Mouse (Mus musculus) kidney, embryonic 16.5 days (tissue): ENCODE measurements around the gene Sv2b. TPM values are rescaled to one million over a fixed set of nuclear protein-coding genes. Genes with fewer than 3 reads are reported as not detected.

Experiments used
- ATAC-seq: fragments of 200-750 bp; cut with Nextera tagmentation; 2 replicates; pipeline ENCODE4 v1.8.0; 2017; ENCODE audit warnings: moderate TSS enrichment; ENCODE audit not compliant: low FRiP score, low TSS enrichment
- H3K27ac ChIP-seq: fragments of 300-500 bp; sonication (generic); 2 replicates; pipeline ENCODE4 v1.5.1; 2014; ENCODE audit warnings: low read length
- H3K27me3 ChIP-seq: fragments of 300-500 bp; sonication (generic); 2 replicates; pipeline ENCODE4 v1.6.1; 2014; ENCODE audit warnings: low read length, control low read depth, mixed read lengths; ENCODE audit not compliant: insufficient read depth
- H3K36me3 ChIP-seq: fragments of 300-500 bp; sonication (generic); 2 replicates; pipeline ENCODE4 v1.6.1; 2014; ENCODE audit warnings: low read length, control low read depth, mixed read lengths; ENCODE audit not compliant: insufficient read depth
- H3K4me1 ChIP-seq: fragments of 300-500 bp; sonication (generic); 2 replicates; pipeline ENCODE4 v1.6.1; 2014; ENCODE audit warnings: low read length, control low read depth, mixed read lengths; ENCODE audit not compliant: insufficient read depth
- H3K4me2 ChIP-seq: fragments of 300-500 bp; sonication (generic); replicated peaks from 2 replicates; pipeline ENCODE4 v1.6.1; 2014; ENCODE audit warnings: low read depth, low read length
- H3K4me3 ChIP-seq: fragments of 300-500 bp; sonication (generic); 2 replicates; pipeline ENCODE4 v1.5.1; 2014; ENCODE audit warnings: mild to moderate bottlenecking, low read length
- H3K9ac ChIP-seq: fragments of 300-500 bp; sonication (generic); replicated peaks from 2 replicates; pipeline ENCODE4 v1.6.1; 2014; ENCODE audit warnings: low read length
- H3K9me3 ChIP-seq: fragments of 300-500 bp; sonication (generic); 2 replicates; pipeline ENCODE4 v1.6.1; 2016; ENCODE audit warnings: low read length, control low read depth
- WGBS: fragments of 180-500 bp; shearing (Covaris S2); extraction: QIAGEN DNeasy Blood & Tissue Kit; methylation state at CpG from one replicate; pipeline ENCODE4 v1.1.7; 2014; 5-methylcytosine and 5-hydroxymethylcytosine counted together
- polyA plus RNA-seq: library from polyadenylated mRNA; unstranded; fragments of >200 nt; fragmentation: Nextera tagmentation; extraction: Ambion mirVana; gene quantifications from 2 replicates; pipeline ENCODE4 v1.2.1, GENCODE M21; 2015

Sv2b gene
- polyA plus RNA-seq, 1 experiment from 2014 or later = 1.6 TPM

DNA sequence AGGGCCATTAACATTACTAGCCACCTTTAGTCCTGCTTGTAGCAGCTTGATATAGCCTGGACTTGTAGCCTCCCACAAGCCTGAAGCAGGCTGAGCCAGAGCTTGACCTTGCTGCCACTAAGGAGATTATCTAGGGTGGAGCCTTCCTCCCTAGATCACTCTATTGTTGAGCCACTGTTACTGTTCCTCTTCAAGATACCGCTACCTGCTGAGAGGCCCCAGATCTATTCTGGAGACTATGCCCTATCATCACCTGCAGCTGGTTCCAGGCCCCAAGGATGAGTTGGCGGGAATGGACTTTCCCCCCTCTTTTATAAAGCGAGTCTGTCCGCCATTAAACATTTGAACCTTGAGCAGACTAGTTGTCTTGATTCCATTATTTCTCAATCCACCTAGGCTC, 181.0 kb downstream of the Sv2b start:
- Histone ChIP-seq H3K9me3 (no peaks in the 10 kb centered on the region), H3K36me3 (no peaks in the 10 kb centered on the region), H3K4me1 (no peaks in the 10 kb centered on the region), H3K27me3 (no peaks in the 10 kb centered on the region), H3K9ac (no peak overlapping the region), H3K4me3 (no peak overlapping the region), H3K27ac (no peak overlapping the region), H3K4me2 (no peak overlapping the region)
- WGBS = 95% methylated on average over 4 of the region's 4 CpGs
- no peak for ATAC-seq

DNA sequence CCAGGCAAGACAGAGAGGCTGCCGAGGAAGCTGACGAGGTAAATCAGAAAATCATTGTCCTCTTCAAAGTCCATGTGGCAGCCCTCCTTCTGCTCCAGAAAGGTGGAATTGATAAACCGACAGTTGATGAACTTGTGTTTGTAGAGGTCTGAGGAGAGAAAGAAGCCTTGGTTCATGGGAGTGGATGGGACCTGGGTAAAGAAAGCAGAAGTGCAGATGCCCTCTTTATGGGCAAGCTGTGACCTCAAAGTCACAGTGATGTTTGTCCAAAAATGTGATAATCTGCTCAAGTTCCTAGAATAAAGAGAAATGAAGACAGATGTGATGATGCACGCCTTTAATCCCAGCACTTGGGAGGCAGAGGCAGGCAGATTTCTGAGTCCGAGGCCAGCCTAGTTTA, 185.0 kb downstream of the Sv2b start:
- H3K27me3 ChIP-seq = no peaks in the 10 kb centered on the region
- H3K9me3 ChIP-seq = no peaks in the 10 kb centered on the region

DNA sequence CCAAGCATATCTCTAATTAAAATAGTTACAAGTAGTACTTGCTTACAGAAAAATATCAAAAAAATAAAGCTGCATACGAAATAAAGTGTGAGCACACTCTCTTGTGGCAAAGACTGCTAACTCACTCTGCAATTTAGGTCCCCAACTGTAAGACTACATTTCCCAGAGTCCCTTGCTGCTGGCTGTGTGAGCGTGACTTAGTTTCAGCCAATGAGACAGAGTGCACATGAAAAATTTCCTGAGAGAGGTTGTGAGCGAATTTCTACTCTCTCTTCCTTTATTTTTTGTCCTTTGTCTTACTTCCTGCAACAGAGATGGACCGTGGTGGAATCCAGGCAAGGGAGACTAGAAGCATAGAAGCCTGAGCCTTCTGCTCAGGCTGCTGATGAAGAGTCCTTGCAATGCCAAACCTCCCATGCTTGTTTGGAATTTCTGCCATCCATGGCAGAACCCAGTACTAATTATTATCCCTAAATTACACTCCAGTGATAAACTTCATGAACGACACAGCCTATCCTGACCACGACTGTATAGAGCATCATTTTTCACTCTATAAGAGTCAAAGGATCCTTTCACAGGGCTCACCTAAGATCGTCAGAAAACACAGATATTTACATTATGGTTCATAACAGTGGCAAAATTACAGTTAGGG, 190.9 kb downstream of the Sv2b start:
- Histone ChIP-seq H3K27ac (no peak overlapping the region), H3K9ac (0 out of 2 replicates have a peak overlapping the region, but pooled peaks have one; percentile 31), H3K4me3 (peak overlapping the region; percentile 31), H3K9me3 (no peaks in the 10 kb centered on the region), H3K4me1 (no peaks in the 10 kb centered on the region), H3K36me3 (no peaks in the 10 kb centered on the region), H3K27me3 (no peaks in the 10 kb centered on the region), H3K4me2 (peak overlapping the region; percentile 52)
- ATAC-seq = peak; percentile 79
- 42% methylated on average over 7 of the region's 7 CpGs for WGBS

More for the DNA sequence above, 185.0 kb downstream of the Sv2b start:
- H3K36me3 ChIP-seq = no peaks in the 10 kb centered on the region
- no peak overlapping the region for H3K27ac ChIP-seq
- H3K4me3 ChIP-seq = no peak overlapping the region
- ATAC-seq = no peak
- H3K4me2 ChIP-seq = no peak overlapping the region
- no peak overlapping the region for H3K9ac ChIP-seq
- no peaks in the 10 kb centered on the region for H3K4me1 ChIP-seq
- WGBS = 87% methylated on average over 5 of the region's 5 CpGs

DNA sequence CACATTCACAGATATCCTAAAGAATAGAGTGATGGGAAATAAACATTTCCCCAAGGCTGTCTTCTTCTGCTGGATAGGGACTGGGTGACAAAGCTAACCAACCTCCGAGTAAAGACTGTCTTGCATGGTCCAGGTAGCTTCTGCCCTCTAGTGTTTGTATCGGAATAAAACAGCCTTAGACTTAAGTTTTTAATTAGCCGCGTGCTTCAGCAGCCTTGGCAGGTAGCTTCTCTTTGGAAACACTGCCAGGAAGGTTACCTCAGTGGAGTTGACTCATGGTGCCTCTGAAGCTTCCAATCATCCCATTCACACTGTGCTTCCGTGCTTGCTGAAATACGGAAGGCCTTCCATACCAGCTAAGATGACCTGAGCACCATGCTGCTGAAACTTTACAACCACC, 198.4 kb downstream of the Sv2b start:
- Histone ChIP-seq H3K9ac (no peak overlapping the region), H3K4me2 (no peak overlapping the region), H3K4me3 (no peak overlapping the region), H3K4me1 (no peaks in the 10 kb centered on the region), H3K9me3 (no peaks in the 10 kb centered on the region), H3K27ac (no peak overlapping the region), H3K36me3 (no peaks in the 10 kb centered on the region), H3K27me3 (no peaks in the 10 kb centered on the region)
- 9% methylated on average over 6 of the region's 6 CpGs for WGBS
- no peak for ATAC-seq

DNA sequence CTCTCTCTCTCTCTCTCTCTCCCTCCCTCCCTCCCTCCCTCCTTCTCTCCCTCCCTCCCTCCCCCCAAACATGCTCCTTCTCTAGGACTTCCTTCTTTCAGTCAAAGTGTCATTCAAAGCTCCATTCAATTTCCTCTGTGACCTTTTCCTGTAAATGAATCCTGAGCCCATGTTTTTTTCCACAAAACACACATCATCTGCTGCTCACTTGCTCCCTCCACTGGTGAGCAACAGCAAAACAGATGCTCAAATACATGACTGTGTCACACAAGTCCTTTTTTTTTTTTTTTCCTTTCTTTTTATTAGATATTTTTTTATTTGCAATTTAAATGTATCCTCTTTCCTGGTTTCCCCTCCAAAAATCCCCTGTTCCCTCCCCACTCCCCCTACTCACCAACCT, 201.6 kb downstream of the Sv2b start:
- Histone ChIP-seq H3K9me3 (no peaks in the 10 kb centered on the region), H3K4me1 (no peaks in the 10 kb centered on the region), H3K9ac (no peak overlapping the region), H3K4me2 (no peak overlapping the region), H3K4me3 (no peak overlapping the region), H3K27ac (no peak overlapping the region), H3K27me3 (no peaks in the 10 kb centered on the region), H3K36me3 (no peaks in the 10 kb centered on the region)
- ATAC-seq = no peak

DNA sequence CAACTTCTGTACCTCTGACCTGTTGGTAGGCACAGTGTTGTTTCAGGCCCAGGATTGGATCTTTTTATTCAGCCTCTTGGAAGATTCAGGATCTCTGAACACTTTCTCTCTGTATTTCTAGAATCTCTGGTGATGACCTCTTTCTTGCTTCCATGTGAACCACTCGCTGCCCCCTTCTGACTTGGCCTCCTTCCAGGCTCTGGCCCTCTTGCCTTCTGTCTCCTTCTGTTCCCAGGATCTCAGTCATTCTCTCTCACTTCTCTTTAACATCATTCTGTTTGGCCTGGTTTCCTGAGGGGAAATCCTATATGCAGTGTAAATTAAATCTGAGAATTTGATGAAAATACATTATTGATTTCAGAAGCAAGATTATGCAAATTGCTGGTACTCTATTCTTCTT, 205.2 kb downstream of the Sv2b start:
- H3K4me3 ChIP-seq = no peak overlapping the region
- 45% methylated on average over 1 of the region's 1 CpGs for WGBS
- no peaks in the 10 kb centered on the region for H3K27me3 ChIP-seq
- no peaks in the 10 kb centered on the region for H3K36me3 ChIP-seq
- H3K4me1 ChIP-seq = no peaks in the 10 kb centered on the region
- H3K27ac ChIP-seq = no peak overlapping the region
- no peaks in the 10 kb centered on the region for H3K9me3 ChIP-seq
- H3K9ac ChIP-seq = no peak overlapping the region
- no peak for ATAC-seq
- no peak overlapping the region for H3K4me2 ChIP-seq

DNA sequence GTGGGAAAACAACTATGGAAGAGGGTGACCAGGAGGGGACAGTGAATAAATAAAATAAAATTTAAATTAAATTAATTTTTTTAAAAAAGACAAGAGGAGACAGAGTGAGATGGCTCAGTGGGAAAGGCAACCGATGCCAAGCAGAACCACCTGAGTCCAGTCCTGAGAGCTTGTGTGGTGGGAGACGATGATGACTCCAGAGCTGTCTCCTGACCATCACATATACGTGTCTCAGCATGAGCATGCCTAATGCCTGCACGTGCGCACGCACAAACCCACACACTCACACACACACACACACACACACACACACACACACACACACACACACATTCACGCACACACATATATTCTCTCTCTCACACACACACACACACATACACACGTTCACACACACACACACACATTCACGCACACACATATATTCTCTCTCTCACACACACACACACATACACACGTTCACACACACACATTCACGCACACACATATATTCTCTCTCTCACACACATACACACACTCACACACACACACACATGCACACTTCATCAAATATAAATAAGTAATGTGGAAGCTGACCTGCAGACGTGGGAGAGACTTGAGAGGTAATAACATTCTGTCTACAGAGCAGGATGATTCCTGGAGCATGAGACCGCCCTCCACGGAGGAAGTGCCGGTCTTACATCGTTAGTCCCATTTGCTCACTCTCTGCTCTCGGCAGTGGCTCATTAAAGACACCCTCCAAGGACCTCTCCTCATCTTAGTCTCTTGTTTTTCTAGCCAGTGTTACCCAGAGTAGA, 206.3 kb downstream of the Sv2b start:
- Histone ChIP-seq H3K4me2 (no peak overlapping the region), H3K9ac (no peak overlapping the region), H3K27me3 (no peaks in the 10 kb centered on the region), H3K27ac (no peak overlapping the region), H3K4me3 (no peak overlapping the region), H3K4me1 (no peaks in the 10 kb centered on the region), H3K9me3 (no peaks in the 10 kb centered on the region), H3K36me3 (no peaks in the 10 kb centered on the region)
- ATAC-seq = no peak
- 63% methylated on average over 17 of the region's 17 CpGs for WGBS

DNA sequence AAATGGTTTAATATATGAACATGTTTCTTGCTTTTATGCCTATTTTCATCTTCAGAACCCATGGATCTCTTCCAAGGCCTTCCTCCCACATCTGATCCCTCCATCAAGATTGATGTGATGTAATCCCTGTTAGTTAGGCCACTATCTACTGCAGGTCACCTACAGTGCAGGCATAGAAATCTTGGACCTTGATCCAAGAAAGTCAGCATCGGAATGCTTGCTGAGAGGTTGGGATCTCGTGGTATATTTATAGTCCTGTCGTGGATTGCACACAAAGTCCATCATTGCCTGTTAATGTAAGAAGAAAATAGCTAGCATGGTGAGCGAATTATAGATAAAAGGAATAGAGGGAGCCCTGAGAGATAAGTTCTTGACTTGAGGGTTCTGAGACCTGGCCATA, 223.6 kb downstream of the Sv2b start:
- Histone ChIP-seq H3K4me3 (no peak overlapping the region), H3K27ac (no peak overlapping the region), H3K9ac (no peak overlapping the region), H3K4me1 (no peaks in the 10 kb centered on the region), H3K9me3 (no peaks in the 10 kb centered on the region), H3K27me3 (no peaks in the 10 kb centered on the region), H3K36me3 (no peaks in the 10 kb centered on the region), H3K4me2 (no peak overlapping the region)
- ATAC-seq = no peak
- 67% methylated on average over 4 of the region's 4 CpGs for WGBS

DNA sequence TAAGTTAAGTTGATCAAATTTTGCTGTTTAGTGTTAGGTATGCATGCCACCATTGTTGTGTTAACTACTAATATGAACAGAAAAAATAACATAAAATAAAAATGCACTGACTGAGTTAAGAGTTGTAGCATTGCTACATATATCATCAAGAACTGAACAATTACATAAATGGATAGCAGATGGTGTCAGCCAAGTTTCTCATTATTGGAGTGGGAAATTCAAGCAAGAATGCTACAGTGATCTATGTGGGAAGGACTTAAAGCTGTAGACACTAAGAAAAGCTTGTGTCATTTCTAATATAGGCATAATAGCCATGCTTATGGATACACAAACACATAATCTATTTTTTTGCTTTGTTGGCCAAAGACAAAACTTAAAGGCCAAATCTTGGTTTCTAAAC, 228.9 kb downstream of the Sv2b start:
- Histone ChIP-seq H3K36me3 (no peaks in the 10 kb centered on the region), H3K27me3 (no peaks in the 10 kb centered on the region), H3K4me2 (no peak overlapping the region), H3K9ac (no peak overlapping the region), H3K27ac (no peak overlapping the region), H3K4me3 (no peak overlapping the region), H3K4me1 (no peaks in the 10 kb centered on the region), H3K9me3 (no peaks in the 10 kb centered on the region)
- no peak for ATAC-seq

DNA sequence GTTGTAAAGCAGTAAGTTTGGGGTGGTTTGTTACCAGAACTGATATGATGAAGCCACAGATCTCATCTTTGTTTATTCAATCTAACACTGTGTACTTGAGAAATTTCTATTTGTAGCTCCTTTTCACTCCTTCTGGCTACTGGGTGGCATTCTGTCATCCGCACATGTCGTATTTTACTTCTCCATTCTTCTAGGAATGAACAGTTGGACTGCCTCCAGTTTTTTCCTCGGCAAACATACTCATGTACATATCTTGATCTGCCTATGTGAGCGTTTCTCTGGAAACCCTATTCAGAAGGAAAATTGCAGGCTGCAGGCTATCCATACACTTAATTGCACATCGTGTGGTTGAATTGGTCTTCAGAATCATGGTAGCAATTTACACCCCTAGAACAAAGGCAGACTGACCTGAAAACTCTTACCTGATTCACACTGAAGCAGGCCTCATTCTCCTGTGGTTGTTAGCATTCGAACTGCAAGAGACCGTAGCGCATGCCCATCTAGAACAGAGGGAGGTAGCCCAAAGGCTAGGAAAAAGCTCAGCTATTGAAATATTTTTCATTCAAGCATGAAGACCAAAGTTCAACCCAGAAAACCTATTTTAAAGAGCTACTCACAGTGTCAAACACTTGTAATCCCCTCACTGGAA, 231.4 kb downstream of the Sv2b start:
- no peaks in the 10 kb centered on the region for H3K36me3 ChIP-seq
- H3K27me3 ChIP-seq = no peaks in the 10 kb centered on the region
- no peak for ATAC-seq
- no peak overlapping the region for H3K4me3 ChIP-seq
- H3K4me1 ChIP-seq = no peaks in the 10 kb centered on the region
- no peaks in the 10 kb centered on the region for H3K9me3 ChIP-seq
- H3K4me2 ChIP-seq = no peak overlapping the region
- no peak overlapping the region for H3K27ac ChIP-seq
- WGBS = 63% methylated on average over 8 of the region's 8 CpGs
- no peak overlapping the region for H3K9ac ChIP-seq
